Mouse (Mus musculus) CH12.LX (cell line): Measurements from ENCODE around the gene Gm20517. TPM values are rescaled to one million over a fixed set of nuclear protein-coding genes. Genes with fewer than 3 reads are reported as not detected.

Experiments
- DNase-seq: peaks from one replicate; pipeline ENCODE4 v3.0.0-alpha.2; 2013; ENCODE audit errors: extremely low read depth
- H3K27ac ChIP-seq: 2 replicates; pipeline ENCODE4 v1.5.1; 2012; ENCODE audit warnings: low read depth, mild to moderate bottlenecking, control low read depth, moderate library complexity; ENCODE audit not compliant: insufficient read depth
- H3K27me3 ChIP-seq: replicated peaks from 2 replicates; pipeline ENCODE3; 2012; ENCODE audit warnings: inconsistent platforms
- H3K36me3 ChIP-seq, 2 experiments: replicated peaks in 1 of 2; 2 replicates each; pipeline versions ENCODE3 to v1.6.1; 2012; ENCODE audit warnings: inconsistent platforms in 1 of 2, low read length in 1 of 2, mild to moderate bottlenecking in 1 of 2, mixed read lengths in 1 of 2, moderate library complexity in 1 of 2; ENCODE audit not compliant: control insufficient read depth in 1 of 2, insufficient read depth in 1 of 2
- H3K4me1 ChIP-seq, 2 experiments: 2 replicates each; pipeline ENCODE4 v1.6.1; 2012; ENCODE audit warnings: inconsistent platforms in 1 of 2, moderate library complexity in 1 of 2; ENCODE audit not compliant: insufficient read depth in 2 of 2, control insufficient read depth in 1 of 2
- H3K4me2 ChIP-seq: 2 replicates; pipeline ENCODE4 v1.6.1; 2012; ENCODE audit warnings: low read depth, mild to moderate bottlenecking, control low read depth; ENCODE audit not compliant: poor library complexity, insufficient read depth, severe bottlenecking
- H3K4me3 ChIP-seq, 3 experiments: fragments of 150-350 bp in 1 of 3; sonication (generic) in 1 of 3; replicated peaks in 1 of 3; 2 replicates each; pipeline versions ENCODE3 to v1.5.1; 2011 to 2012; ENCODE audit warnings: low read depth in 2 of 3, low read length in 2 of 3, mild to moderate bottlenecking in 2 of 3, moderate library complexity in 2 of 3, control low read depth in 1 of 3, improper control_type of control experiment in 1 of 3, inconsistent platforms in 1 of 3, mixed read lengths in 1 of 3; ENCODE audit not compliant: poor library complexity in 1 of 3
- H3K79me2 ChIP-seq: replicated peaks from 2 replicates; pipeline ENCODE4 v1.6.1; 2012; ENCODE audit warnings: mild to moderate bottlenecking, moderate library complexity; ENCODE audit not compliant: control insufficient read depth, poor library complexity, insufficient read depth, severe bottlenecking; ENCODE audit errors: extremely low read depth
- H3K9ac ChIP-seq: 2 replicates; pipeline ENCODE4 v1.6.1; 2012; ENCODE audit warnings: low read depth, mild to moderate bottlenecking, control low read depth, moderate library complexity; ENCODE audit not compliant: insufficient read depth
- H3K9me3 ChIP-seq: replicated peaks from 2 replicates; pipeline ENCODE3; 2012; ENCODE audit warnings: low read length, inconsistent platforms, mixed read lengths
- BHLHE40 ChIP-seq: IDR thresholded peaks from 2 replicates; pipeline ENCODE4 v1.6.1; 2011; ENCODE audit warnings: mild to moderate bottlenecking, low read depth, low read length, improper control_type of control experiment
- CHD1 ChIP-seq: IDR thresholded peaks from 2 replicates; pipeline ENCODE4 v1.6.1; 2012; ENCODE audit warnings: low read depth, low read length, improper control_type of control experiment, inconsistent platforms
- CHD2 ChIP-seq: IDR thresholded peaks from 2 replicates; pipeline ENCODE4 v1.6.1; 2011; ENCODE audit warnings: low read length, improper control_type of control experiment
- E2F4 ChIP-seq: IDR thresholded peaks from 2 replicates; pipeline ENCODE4 v1.6.1; 2011; ENCODE audit warnings: low read depth, low read length, improper control_type of control experiment; ENCODE audit not compliant: insufficient replicate concordance
- ELF1 ChIP-seq: IDR thresholded peaks from 2 replicates; pipeline ENCODE4 v1.6.1; 2014; ENCODE audit warnings: low read depth, mild to moderate bottlenecking, inconsistent platforms, low read length, improper control_type of control experiment
- EP300 ChIP-seq: IDR thresholded peaks from 2 replicates; pipeline ENCODE4 v1.6.1; 2011; ENCODE audit warnings: low read length, improper control_type of control experiment
- GABPA ChIP-seq: IDR thresholded peaks from 2 replicates; pipeline ENCODE4 v1.6.1; 2012; ENCODE audit warnings: low read depth, low read length, improper control_type of control experiment, inconsistent platforms; ENCODE audit not compliant: insufficient replicate concordance
- HCFC1 ChIP-seq: IDR thresholded peaks from 2 replicates; pipeline ENCODE4 v1.6.1; 2012; ENCODE audit warnings: low read depth, mild to moderate bottlenecking, inconsistent platforms, low read length, improper control_type of control experiment
- JUND ChIP-seq: conservative IDR thresholded peaks from 2 replicates; pipeline ENCODE4 v1.6.1; 2011; ENCODE audit warnings: low read depth, low read length, improper control_type of control experiment
- KAT2A ChIP-seq: IDR thresholded peaks from 2 replicates; pipeline ENCODE4 v1.6.1; 2012; ENCODE audit warnings: low read length, improper control_type of control experiment, inconsistent platforms; ENCODE audit not compliant: insufficient replicate concordance
- MAFK ChIP-seq: IDR thresholded peaks from 2 replicates; pipeline ENCODE4 v1.6.1; 2011; ENCODE audit warnings: low read length, improper control_type of control experiment; ENCODE audit not compliant: insufficient replicate concordance
- MAZ ChIP-seq: IDR thresholded peaks from 2 replicates; pipeline ENCODE4 v1.6.1; 2012; ENCODE audit warnings: low read depth, mild to moderate bottlenecking, inconsistent platforms, low read length, improper control_type of control experiment, moderate library complexity
- MXI1 ChIP-seq: IDR thresholded peaks from 2 replicates; pipeline ENCODE4 v1.6.1; 2011; ENCODE audit warnings: mild to moderate bottlenecking, low read depth, low read length, improper control_type of control experiment
- MYC ChIP-seq: IDR thresholded peaks from 2 replicates; pipeline ENCODE4 v1.6.1; 2011; ENCODE audit warnings: low read depth, mild to moderate bottlenecking, improper control_type of control experiment, low read length
- NELFE ChIP-seq: IDR thresholded peaks from 2 replicates; pipeline ENCODE4 v1.6.1; 2011; ENCODE audit warnings: low read depth, low read length, improper control_type of control experiment
- PAX5 ChIP-seq: IDR thresholded peaks from 2 replicates; pipeline ENCODE4 v1.6.1; 2012; ENCODE audit warnings: low read length, inconsistent platforms, mixed read lengths
- POLR2A ChIP-seq: IDR thresholded peaks from 2 replicates; pipeline ENCODE4 v1.6.1; 2011; ENCODE audit warnings: low read depth, mild to moderate bottlenecking, improper control_type of control experiment, low read length
- POLR2AphosphoS2 ChIP-seq: IDR thresholded peaks from 2 replicates; pipeline ENCODE4 v1.6.1; 2011; ENCODE audit warnings: low read depth, low read length, improper control_type of control experiment
- RAD21 ChIP-seq: IDR thresholded peaks from 2 replicates; pipeline ENCODE4 v1.6.1; 2011; ENCODE audit warnings: low read depth, mild to moderate bottlenecking, low read length, improper control_type of control experiment, moderate library complexity
- RCOR1 ChIP-seq: conservative IDR thresholded peaks from 2 replicates; pipeline ENCODE4 v1.6.1; 2012; ENCODE audit warnings: low read depth, mild to moderate bottlenecking, inconsistent platforms, low read length, improper control_type of control experiment
- TBP ChIP-seq: conservative IDR thresholded peaks from 2 replicates; pipeline ENCODE4 v1.6.1; 2011; ENCODE audit warnings: low read depth, low read length, improper control_type of control experiment
- UBTF ChIP-seq: IDR thresholded peaks from 2 replicates; pipeline ENCODE4 v1.6.1; 2012; ENCODE audit warnings: low read depth, mild to moderate bottlenecking, inconsistent platforms, low read length, improper control_type of control experiment, moderate library complexity
- USF2 ChIP-seq: conservative IDR thresholded peaks from 2 replicates; pipeline ENCODE4 v1.6.1; 2011; ENCODE audit warnings: low read depth, low read length, improper control_type of control experiment
- ZKSCAN1 ChIP-seq: IDR thresholded peaks from 2 replicates; pipeline ENCODE4 v1.6.1; 2012; ENCODE audit warnings: low read depth, inconsistent platforms, low read length, improper control_type of control experiment, borderline replicate concordance
- ZMIZ1 ChIP-seq: IDR thresholded peaks from 2 replicates; pipeline ENCODE4 v1.6.1; 2012; ENCODE audit warnings: low read depth, mild to moderate bottlenecking, inconsistent platforms, low read length, improper control_type of control experiment
- dilution Hi-C: fragments of 300-500 bp; cut with MboI; formaldehyde crosslinking; loops from 2 replicates; pipeline ENCODE4 v1.14.3; 2020; ENCODE audit warnings: low sequenced_read_pairs; ENCODE audit not compliant: extremely low pct_unique_long_range_greater_than_20kb, extremely low pct_ligation_motif_present
- in situ Hi-C: fragments of 300-500 bp; cut with MboI; formaldehyde crosslinking; loops from 3 replicates; pipeline ENCODE4 v1.14.3; 2019; ENCODE audit warnings: low sequenced_read_pairs, low pct_ligation_motif_present, low pct_unique_long_range_greater_than_20kb, mixed read lengths
- polyA plus RNA-seq: library from polyadenylated mRNA; unstranded; fragments of >175 nt; gene quantifications from 2 replicates; pipeline ENCODE4 v1.2.1, GENCODE M21; 2012; ENCODE audit warnings: low read depth; ENCODE audit not compliant: insufficient read length
- total RNA-seq, 2 experiments: library from RNA; depleted of rRNA; stranded (reverse); fragments of 300-350 nt in 1 of 2; fragments of >200 nt in 1 of 2; gene quantifications; 2 replicates each; pipeline ENCODE4 v1.2.3; 2012 to 2014

Gene Gm20517
- total and polyA plus RNA-seq, 3 experiments = 1.1 to 1.8 (median 1.8) TPM

DNA sequence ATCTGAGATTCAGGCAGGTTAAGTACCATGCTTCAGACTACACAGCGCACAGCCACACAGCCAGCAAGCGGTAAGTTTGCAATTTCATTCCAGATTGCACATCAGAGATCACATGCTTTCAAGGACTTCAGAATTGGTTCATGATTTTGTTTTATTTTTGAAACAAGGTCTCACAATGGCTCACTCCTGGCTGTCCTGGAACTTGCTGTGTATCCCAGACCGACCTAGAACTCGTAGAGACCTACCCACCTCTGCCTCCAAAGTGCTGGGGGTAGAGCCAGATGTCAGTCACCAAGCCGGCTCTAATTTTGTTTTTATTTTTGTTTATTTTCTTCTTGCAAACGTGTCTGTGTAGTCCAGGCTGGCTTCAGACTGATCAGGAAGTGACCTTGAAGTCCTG is 48.5 kb upstream of the Gm20517 start:
- dilution Hi-C loops = no loop called here
- no peaks in the 10 kb centered on the region for H3K4me1 ChIP-seq
- no peak overlapping the region for H3K27ac ChIP-seq
- H3K4me3 ChIP-seq = no peak overlapping the region
- H3K79me2 ChIP-seq = no peaks in the 10 kb centered on the region
- in situ Hi-C loops = no loop called here
- H3K36me3 ChIP-seq = no peaks in the 10 kb centered on the region
- H3K27me3 ChIP-seq = no peaks in the 10 kb centered on the region
- TF ChIP-seq CHD1 (no peak), MYC (no peak), MAFK (no peak), RCOR1 (no peak), JUND (no peak), USF2 (no peak), POLR2AphosphoS2 (no peak), BHLHE40 (no peak), RAD21 (no peak), POLR2A (no peak), NELFE (no peak)
- TF ChIP-seq, all 38 proteins: peak for 0
- Histone ChIP-seq H3K4me2 (no peak overlapping the region), H3K9me3 (no peaks in the 10 kb centered on the region), H3K9ac (no peak overlapping the region)
- no peak for DNase-seq

DNA sequence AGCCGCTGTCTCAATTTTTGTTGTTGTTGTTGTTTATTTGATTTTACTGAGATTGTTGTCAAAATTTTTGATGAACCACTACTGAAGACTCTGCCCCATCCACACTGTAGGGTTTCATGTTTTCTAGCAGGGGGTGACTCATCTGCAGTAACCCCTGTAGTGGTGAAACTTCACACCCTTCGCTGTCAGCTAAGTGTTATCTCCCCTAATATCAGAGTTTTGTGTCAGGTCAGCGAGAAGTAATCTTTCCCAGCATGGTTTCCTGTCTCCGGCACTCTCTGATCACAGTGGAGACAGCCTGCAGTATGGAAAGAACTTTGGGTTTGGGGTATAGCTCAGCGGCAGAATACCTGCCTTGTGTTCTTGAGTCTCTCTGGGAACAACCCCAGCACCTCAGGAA is 46.8 kb upstream of the Gm20517 start:
- H3K9ac ChIP-seq = no peak overlapping the region
- H3K79me2 ChIP-seq = no peaks in the 10 kb centered on the region
- no peak overlapping the region for H3K4me2 ChIP-seq
- in situ Hi-C loops (no loop called here), dilution Hi-C loops (no loop called here)
- TF ChIP-seq ZMIZ1 (no peak), MXI1 (no peak), CHD2 (no peak), UBTF (no peak), ELF1 (no peak), GABPA (no peak), E2F4 (no peak), TBP (no peak), RAD21 (no peak), EP300 (no peak), MAZ (no peak), KAT2A (no peak), HCFC1 (no peak), PAX5 (no peak), ZKSCAN1 (no peak)
- no peaks in the 10 kb centered on the region for H3K36me3 ChIP-seq
- H3K4me1 ChIP-seq = no peaks in the 10 kb centered on the region
- no peak for DNase-seq
- H3K4me3 ChIP-seq = no peak overlapping the region
- no peaks in the 10 kb centered on the region for H3K27me3 ChIP-seq
- H3K9me3 ChIP-seq = no peaks in the 10 kb centered on the region
- H3K27ac ChIP-seq = no peak overlapping the region
